Mouse (Mus musculus) stomach, postnatal 0 days (tissue): ENCODE data around the gene Klk11. TPM values are rescaled to one million over a fixed set of nuclear protein-coding genes. Genes with fewer than 3 reads are reported as not detected.

ENCODE experiments used
- ATAC-seq: fragments of 200-750 bp; cut with Nextera tagmentation; 2 replicates; pipeline ENCODE4 v1.8.0; 2017; ENCODE audit not compliant: low FRiP score, low TSS enrichment
- DNase-seq: peaks from one replicate; pipeline ENCODE4 v3.0.0-alpha.2; 2016; ENCODE audit warnings: low spot score
- H3K27ac ChIP-seq: fragments of 300-500 bp; sonication (generic); replicated peaks from 2 replicates; pipeline ENCODE4 v1.5.1; 2014; ENCODE audit warnings: mild to moderate bottlenecking, control low read depth
- H3K27me3 ChIP-seq: fragments of 300-500 bp; sonication (generic); 2 replicates; pipeline ENCODE4 v1.6.1; 2014; ENCODE audit warnings: low read length; ENCODE audit not compliant: control insufficient read depth, insufficient read depth
- H3K36me3 ChIP-seq: fragments of 300-500 bp; sonication (generic); 2 replicates; pipeline ENCODE4 v1.6.1; 2014; ENCODE audit warnings: low read length, mixed read lengths; ENCODE audit not compliant: control insufficient read depth, insufficient read depth
- H3K4me1 ChIP-seq: fragments of 300-500 bp; sonication (generic); replicated peaks from 2 replicates; pipeline ENCODE4 v1.6.1; 2014; ENCODE audit warnings: antibody characterized with exemption; ENCODE audit not compliant: control insufficient read depth, insufficient read depth
- H3K4me2 ChIP-seq: fragments of 300-500 bp; sonication (generic); replicated peaks from 2 replicates; pipeline ENCODE4 v1.6.1; 2014; ENCODE audit warnings: low read depth, mild to moderate bottlenecking, control low read depth, moderate library complexity
- H3K4me3 ChIP-seq: fragments of 300-500 bp; sonication (generic); 2 replicates; pipeline ENCODE4 v1.5.1; 2014; ENCODE audit warnings: low read depth, low read length, control low read depth
- H3K9ac ChIP-seq: fragments of 300-500 bp; sonication (generic); 2 replicates; pipeline ENCODE4 v1.6.1; 2014; ENCODE audit warnings: mild to moderate bottlenecking, low read length, control low read depth, mixed read lengths
- H3K9me3 ChIP-seq: fragments of 300-500 bp; sonication (generic); 2 replicates; pipeline ENCODE4 v1.6.1; 2016; ENCODE audit warnings: low read length; ENCODE audit not compliant: control insufficient read depth
- CTCF ChIP-seq: IDR thresholded peaks from 2 replicates; pipeline ENCODE4 v1.5.1; 2016; ENCODE audit warnings: antibody characterized with exemption, low read depth, mild to moderate bottlenecking, moderate library complexity
- EP300 ChIP-seq: optimal IDR thresholded peaks from 2 replicates; pipeline ENCODE3; 2016; ENCODE audit warnings: antibody characterized with exemption
- WGBS: fragments of 180-500 bp; shearing (Covaris S2); extraction: QIAGEN DNeasy Blood & Tissue Kit; methylation state at CpG from one replicate; pipeline ENCODE4 v1.1.7; 2014; 5-methylcytosine and 5-hydroxymethylcytosine counted together
- polyA plus RNA-seq: library from polyadenylated mRNA; unstranded; fragments of >200 nt; fragmentation: Nextera tagmentation; extraction: Ambion mirVana; gene quantifications from 2 replicates; pipeline ENCODE4 v1.2.1, GENCODE M21; 2015

Gene Klk11
- polyA plus RNA-seq, 1 experiment from 2014 or later = 52.3 TPM

DNA sequence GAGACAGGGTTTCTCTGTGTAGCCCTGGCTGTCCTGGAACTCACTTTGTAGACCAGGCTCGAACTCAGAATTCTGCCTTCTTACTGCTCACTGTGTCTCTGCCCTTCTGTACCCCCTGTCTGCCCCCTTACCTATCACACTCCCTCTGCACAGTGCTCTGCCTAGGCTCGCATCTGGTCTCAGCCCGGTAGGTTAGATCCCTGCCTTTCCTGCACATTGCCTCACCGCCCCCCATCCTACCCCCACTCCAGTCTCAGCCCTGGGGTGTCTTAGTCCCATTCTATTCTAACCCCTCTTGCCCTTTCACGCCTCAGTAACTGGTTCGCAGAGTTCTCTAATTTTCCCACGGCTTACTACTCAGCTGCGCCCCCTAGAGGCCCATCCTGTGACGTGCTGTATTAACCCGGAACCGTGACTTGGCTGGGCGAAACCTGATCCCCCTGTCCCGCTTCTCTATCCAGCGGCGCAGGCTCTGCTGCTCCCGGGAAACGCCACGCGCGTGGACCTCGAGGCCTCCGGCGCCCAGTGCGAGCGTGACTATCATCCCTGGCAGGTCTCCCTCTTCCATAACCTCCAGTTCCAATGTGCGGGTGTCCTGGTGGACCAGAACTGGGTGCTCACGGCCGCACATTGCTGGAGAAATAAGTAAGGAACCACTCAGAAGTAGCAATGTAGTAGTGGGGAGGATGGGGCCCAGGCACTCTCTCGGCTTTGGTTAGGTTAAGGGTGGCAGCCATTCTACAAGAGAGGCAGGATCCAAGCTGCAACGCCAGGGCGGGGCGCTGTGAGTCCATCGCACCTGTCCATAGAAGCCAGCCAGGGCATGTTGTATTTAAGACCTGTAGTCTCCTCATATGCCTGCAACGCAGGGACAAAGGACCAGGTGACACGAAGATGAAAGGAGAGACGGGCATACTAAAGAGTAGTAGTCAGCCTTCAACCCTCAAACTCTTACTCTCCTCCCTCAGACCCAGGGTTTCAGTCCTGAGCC, 8.2 kb downstream of the Klk11 start:
- Histone ChIP-seq H3K9me3 (no peaks in the 10 kb centered on the region), H3K4me3 (peak overlapping the region; percentile 34), H3K4me2 (peak overlapping the region; percentile 59), H3K27ac (peak overlapping the region; percentile 45; the same call in 1 of the 2 replicates), H3K36me3 (no peaks in the 10 kb centered on the region), H3K27me3 (no peaks in the 10 kb centered on the region; the same call in 1 of the 2 replicates), H3K4me1 (peaks cover 3% of the 10 kb centered on the region; the same call in 1 of the 2 replicates), H3K9ac (peak overlapping the region; percentile 58; the same call in 1 of the 2 replicates)
- TF ChIP-seq CTCF (peak; percentile 92), EP300 (no peak)
- ATAC-seq (peak; percentile 74), DNase-seq (peak; percentile 89)
- WGBS = 8% methylated on average over 36 of the region's 36 CpGs

- DNase-seq (peak; percentile 41), ATAC-seq (peak; percentile 42)
- Histone ChIP-seq H3K4me3 (no peak overlapping the region), H3K4me1 (peaks cover 3% of the 10 kb centered on the region; the same call in 1 of the 2 replicates), H3K36me3 (no peaks in the 10 kb centered on the region), H3K9ac (no peak overlapping the region), H3K9me3 (no peaks in the 10 kb centered on the region), H3K4me2 (no peak overlapping the region), H3K27ac (no peak overlapping the region), H3K27me3 (no peaks in the 10 kb centered on the region; the same call in 1 of the 2 replicates)
- TF ChIP-seq CTCF = peak; percentile 61
- TF ChIP-seq EP300 = no peak
- WGBS = 78% methylated on average over 1 of the region's 1 CpGs
Measured at GRCm38 (mm10) chr7:43785286-43785685, 10.9 kb downstream of the Klk11 start.

DNA sequence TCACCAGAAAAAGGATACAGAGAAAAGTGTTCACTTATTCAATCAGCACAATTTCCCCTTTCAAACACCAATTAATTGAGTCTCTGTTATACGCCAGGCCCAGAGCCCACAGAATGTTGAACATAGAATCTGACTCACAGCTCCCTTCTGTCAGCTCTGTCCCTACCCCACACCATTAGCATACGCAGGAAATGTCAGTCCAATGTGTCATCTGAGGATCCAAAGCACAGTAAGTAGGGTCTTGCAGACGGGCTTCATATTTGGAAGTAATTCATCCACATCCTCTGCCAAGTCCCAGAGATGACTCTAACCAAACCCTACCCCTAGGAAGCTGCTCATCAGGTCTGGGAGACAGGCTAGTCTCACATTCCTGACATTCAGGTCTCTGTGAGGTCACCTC, 13.7 kb downstream of the Klk11 start:
- Histone ChIP-seq H3K9me3 (no peaks in the 10 kb centered on the region), H3K4me1 (no peaks in the 10 kb centered on the region), H3K27me3 (no peaks in the 10 kb centered on the region; the same call in 1 of the 2 replicates), H3K9ac (no peak overlapping the region), H3K4me3 (no peak overlapping the region), H3K4me2 (no peak overlapping the region), H3K27ac (no peak overlapping the region), H3K36me3 (no peaks in the 10 kb centered on the region)
- no peak for DNase-seq
- WGBS = 56% methylated on average over 3 of the region's 3 CpGs
- TF ChIP-seq EP300 (no peak), CTCF (no peak)
- ATAC-seq = no peak

DNA sequence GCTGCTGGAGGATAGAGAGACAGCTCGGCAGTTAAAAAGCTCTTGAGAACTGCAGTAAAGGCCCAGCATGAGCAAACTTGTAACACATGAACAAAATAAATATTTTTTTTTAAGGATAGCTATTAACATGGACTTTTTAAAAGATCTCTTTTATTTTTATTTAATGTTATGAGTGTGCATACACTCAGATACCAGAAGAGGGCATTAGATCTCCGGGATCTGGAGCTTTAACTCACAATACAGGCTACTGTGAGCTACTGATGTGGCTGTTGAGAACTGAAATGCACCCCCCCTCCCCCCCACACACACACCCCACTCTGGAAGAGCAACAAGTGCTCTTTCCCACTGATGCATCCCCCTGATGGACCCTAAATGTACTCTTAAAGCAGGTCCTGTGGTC, 14.9 kb downstream of the Klk11 start:
- Histone ChIP-seq H3K4me2 (no peak overlapping the region), H3K27ac (no peak overlapping the region), H3K9me3 (no peaks in the 10 kb centered on the region), H3K4me3 (no peak overlapping the region), H3K27me3 (no peaks in the 10 kb centered on the region), H3K9ac (no peak overlapping the region), H3K36me3 (no peaks in the 10 kb centered on the region), H3K4me1 (no peaks in the 10 kb centered on the region)
- ATAC-seq (no peak), DNase-seq (no peak)
- WGBS = 58% methylated on average over 2 of the region's 2 CpGs
- TF ChIP-seq CTCF = peak; percentile 57
- no peak for TF ChIP-seq EP300

DNA sequence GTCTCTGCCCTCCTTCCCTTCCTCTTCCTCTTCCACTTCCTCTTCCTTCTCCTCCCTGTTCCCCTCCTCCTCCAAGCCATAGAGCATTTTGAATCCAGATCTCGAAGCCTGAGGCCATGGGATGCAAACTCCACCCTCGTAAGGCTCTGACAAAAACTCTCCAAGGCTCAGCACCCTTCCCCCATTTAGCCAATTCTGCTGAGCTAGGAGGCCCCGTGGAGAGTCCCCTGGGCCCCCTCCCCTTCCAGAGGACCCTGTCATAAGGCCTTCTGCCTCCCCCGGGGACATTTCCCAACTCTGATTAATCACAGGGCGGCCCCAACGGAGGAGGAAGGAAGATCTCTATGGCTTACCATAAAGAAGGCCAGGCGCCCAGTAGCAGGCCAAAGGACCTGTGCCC, 17.2 kb downstream of the Klk11 start, which contains the start of gene Klk9:
Gene Klk9 (plus strand): TSS at position 301 of the 400 bp plus-strand sequence.
- H3K27ac ChIP-seq = peak within 1 kb of the TSS; percentile 56
- no peaks in the 10 kb centered on the region for H3K9me3 ChIP-seq
- no peak within 1 kb of the TSS for H3K4me2 ChIP-seq
- H3K27me3 ChIP-seq = no peaks in the 10 kb centered on the region
- no peaks in the 10 kb centered on the region for H3K36me3 ChIP-seq
- no peak within 1 kb of the TSS for H3K9ac ChIP-seq
- no peak within 1 kb of the TSS for H3K4me3 ChIP-seq
- H3K4me1 ChIP-seq = peaks cover 2% of the 10 kb centered on the region; the same call in 1 of the 2 replicates
- TF ChIP-seq CTCF = no peak
- no peak for TF ChIP-seq EP300
- WGBS = 64% methylated on average over 7 of the region's 7 CpGs
- DNase-seq (no peak), ATAC-seq (no peak)
